Mouse (Mus musculus): ENCODE results near the gene Ust.

Gene Ust

DNA sequence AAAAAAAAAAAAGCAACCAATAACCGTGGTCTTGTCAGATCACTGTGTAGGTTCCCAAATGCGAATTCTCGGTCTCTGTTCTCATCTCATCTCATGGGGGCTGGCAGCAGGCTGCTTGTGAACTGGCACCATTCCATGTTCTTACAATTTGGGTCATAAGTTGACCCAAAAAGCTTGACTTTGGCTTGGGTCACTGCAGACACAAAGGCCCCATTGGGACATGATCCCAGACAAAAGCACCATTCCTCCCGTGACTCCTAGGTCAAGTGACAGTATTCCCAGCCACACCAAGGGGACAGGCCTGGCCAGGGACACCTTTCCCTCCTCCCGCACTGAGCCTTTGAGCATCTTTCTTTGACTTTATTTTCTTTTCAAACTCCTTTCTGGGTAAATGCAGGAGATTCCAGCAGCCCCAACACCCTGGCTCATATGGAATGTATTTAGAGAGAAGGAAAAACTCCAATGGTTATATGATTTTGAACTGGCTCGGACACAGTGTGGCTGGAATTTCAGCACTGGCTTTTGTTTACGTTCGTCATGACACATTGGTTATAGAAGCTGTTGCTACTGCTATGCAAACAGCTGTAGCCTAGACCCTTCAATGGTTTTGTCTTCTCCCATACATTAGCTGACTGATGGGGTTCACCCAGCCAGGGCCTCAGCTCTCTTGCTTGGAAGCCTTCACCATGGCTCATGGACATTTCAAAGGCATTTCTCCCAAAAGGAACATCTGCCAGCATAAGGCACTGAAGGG, 285.3 kb downstream of the Ust start:
- in situ Hi-C loops (cut with MboI, MseI) = loop anchor here (25.0 kb wide), 1 partner anchor 771 kb away; the partner anchor contains the start of gene Ulbp1

GRCm38 (mm10) chr10:8232535-8232934, 286.1 kb downstream of the Ust start:
- in situ Hi-C loops (cut with MboI, MseI) = loop anchor here (25.0 kb wide), 1 partner anchor 770 kb away; the partner anchor contains the start of gene Ulbp1

GRCm38 (mm10) chr10:8228375-8228743, 290.3 kb downstream of the Ust start:
- in situ Hi-C loops (cut with MboI, MseI) = loop anchor here (25.0 kb wide), 1 partner anchor 766 kb away; the partner anchor contains the start of gene Ulbp1

DNA sequence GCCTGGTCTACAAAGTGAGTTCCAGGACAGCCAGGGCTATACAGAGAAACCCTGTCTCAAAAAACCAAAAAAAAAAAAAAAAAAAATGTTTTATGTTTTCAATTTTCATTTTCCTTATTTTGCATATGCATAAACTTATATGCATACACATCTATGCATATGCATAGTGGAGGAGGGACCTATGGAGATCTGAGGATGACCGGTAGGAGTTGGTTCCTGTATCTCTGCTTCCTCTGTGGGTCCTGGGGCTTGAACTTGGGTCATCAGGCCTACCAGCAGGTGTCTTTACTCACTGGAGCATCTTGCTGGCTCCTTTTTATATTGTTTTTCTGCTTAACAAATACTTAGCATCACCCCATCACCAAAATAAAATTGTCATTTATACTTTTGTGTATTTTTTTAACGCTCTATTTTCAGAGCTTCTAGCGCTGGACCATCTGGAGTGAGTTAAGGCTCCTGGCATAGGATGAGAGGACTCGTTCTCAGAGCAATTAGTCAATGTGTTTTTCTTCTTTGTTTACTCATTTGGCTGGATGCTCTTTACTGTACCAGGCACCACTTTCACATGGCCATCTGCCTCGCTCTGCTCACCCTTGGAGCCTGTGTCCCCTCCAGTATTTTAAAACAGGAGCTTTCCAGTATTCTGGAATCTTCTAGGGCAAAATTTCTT, 290.8 kb downstream of the Ust start:
- in situ Hi-C loops (cut with MboI, MseI) = loop anchor here (25.0 kb wide), 1 partner anchor 766 kb away; the partner anchor contains the start of gene Ulbp1

- in situ Hi-C loops (cut with MboI, MseI) = loop anchor here (25.0 kb wide), 1 partner anchor 764 kb away; the partner anchor contains the start of gene Ulbp1
These were observed 292.0 kb downstream of the Ust start for GRCm38 (mm10) chr10:8226650-8227049.

GRCm38 (mm10) chr10:8224641-8225040, 294.0 kb downstream of the Ust start:
- in situ Hi-C loops (cut with MboI, MseI) = loop anchor here (25.0 kb wide), 1 partner anchor 762 kb away; the partner anchor contains the start of gene Ulbp1

DNA sequence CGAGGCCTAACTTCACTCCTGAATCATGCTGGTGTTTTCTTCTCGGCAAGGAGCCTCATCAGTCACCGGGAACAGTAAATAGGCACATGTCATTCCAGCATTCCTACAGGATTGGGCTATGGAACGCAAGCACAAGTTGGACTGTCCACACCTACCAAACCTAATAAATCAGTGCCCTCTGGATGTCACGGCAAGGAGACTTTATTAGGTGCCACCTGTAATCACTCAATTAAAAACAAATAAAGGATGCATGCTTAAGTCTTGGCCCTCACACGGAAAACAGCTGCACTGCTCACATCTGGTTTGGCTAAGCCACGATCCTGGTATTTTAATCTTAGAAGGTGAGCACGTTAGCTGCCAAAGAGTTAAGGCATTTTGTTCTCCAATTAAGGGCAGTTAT, 294.6 kb downstream of the Ust start:
- in situ Hi-C loops (cut with MboI, MseI) = no loop called here

DNA sequence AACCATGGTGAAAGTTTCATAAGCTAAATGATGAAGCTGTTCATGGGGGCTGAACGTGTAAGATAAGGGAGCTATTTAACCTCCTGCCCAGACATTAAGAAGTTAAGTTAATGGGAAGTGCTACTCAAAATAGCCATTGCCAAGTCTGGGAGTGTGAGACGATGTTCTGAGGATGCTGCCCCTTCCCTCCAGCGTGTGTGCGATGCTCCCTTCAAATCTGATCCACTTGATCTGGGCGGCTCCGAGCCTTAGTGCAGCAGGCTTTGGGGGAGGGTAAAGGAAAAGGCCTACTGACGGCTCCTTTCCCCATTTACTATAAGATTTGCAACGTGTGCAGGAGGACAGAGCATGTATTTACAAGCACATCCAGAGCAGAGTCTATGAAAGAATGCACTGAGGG, 301.7 kb downstream of the Ust start:
- in situ Hi-C loops (cut with MboI, MseI) = no loop called here

- in situ Hi-C loops (cut with MboI, MseI) = no loop called here
These were observed 303.4 kb downstream of the Ust start for GRCm38 (mm10) chr10:8215181-8215580.

DNA sequence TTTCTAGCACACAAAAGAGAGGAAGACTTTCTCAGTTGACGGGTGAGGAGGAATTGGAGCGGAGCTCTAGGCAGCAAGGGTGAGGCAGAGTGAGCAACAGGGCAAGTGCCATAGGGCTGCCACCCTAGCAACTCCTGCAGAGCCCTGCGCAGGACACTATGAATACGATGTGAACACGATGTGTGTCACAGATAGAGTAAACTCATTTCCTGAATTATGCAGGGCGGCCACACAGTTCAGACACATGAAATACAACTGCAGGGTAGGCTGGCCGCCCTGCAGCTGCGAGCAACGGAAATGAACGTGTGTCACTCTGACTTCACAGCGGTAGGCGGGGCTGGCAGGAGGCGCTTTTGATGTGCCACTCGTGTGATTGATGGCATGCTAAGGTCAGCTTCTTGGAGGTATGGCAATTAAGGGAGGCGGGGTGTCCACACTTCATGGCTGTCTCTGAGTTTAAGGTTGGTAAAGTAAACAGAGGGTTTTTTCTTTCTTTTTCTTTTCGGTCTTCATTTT, 304.7 kb downstream of the Ust start:
- in situ Hi-C loops (cut with MboI, MseI) = no loop called here

DNA sequence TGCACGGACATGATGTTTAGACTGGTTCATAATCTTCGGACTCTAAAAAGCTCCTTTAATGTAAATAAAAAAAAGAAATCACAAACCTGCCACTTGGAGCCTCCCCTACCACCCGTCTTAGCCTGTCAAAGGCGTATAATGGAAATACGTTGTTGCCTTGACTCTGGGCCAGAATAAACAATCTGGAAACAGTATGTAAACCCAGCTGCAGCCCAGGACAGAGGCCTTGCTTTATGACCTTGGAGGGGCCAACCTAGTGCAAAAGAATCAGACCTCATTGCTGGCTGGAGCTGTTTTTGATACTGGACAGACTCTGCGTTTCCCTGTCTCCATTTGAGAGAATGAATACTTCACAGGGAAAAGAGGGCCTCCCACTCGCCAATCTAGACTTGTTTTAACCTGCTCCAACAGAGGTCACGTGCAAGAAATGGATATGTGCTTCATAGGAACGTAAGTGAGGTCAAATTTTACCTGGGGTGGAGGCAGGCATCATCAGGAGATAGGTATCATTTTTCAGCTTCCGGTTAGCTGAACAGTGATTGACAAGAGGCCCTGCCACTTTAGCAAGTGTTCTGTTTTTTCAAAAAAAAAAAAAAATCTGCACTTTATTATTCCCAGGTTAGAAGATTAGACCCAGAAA, 305.2 kb downstream of the Ust start:
- in situ Hi-C loops (cut with MboI, MseI) = no loop called here

GRCm38 (mm10) chr10:8212611-8213226, 305.9 kb downstream of the Ust start:
- in situ Hi-C loops (cut with MboI, MseI) = no loop called here

- in situ Hi-C loops (cut with MboI, MseI) = no loop called here
These were observed 306.9 kb downstream of the Ust start for GRCm38 (mm10) chr10:8211694-8212093.

- in situ Hi-C loops (cut with MboI, MseI) = no loop called here
These were observed 308.3 kb downstream of the Ust start for GRCm38 (mm10) chr10:8210366-8210765.

- in situ Hi-C loops (cut with MboI, MseI) = no loop called here
These were observed 311.3 kb downstream of the Ust start for GRCm38 (mm10) chr10:8207358-8207757.

DNA sequence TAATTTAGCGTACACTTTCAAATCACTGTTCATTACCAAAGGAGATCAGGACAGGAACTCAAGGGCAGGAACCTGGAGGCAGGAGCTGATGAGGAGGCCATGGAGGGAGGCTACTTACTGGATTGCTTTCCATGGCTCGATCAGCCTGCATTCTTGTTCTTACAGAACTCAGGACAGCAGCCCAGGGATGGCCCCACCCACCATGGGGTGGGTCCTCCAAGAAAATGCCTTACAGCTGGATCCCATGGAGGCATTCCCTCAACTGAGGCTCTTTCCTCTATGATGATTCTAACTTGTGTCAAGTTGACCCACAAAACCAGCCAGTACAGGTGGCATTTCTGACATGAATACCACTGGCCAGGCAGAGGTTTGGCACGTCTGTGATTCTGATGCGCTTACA, 314.9 kb downstream of the Ust start:
- in situ Hi-C loops (cut with MboI, MseI) = no loop called here

- in situ Hi-C loops (cut with MboI, MseI) = no loop called here
These were observed 318.8 kb downstream of the Ust start for GRCm38 (mm10) chr10:8199816-8200215.

GRCm38 (mm10) chr10:8199026-8199756, 319.4 kb downstream of the Ust start:
- in situ Hi-C loops (cut with MboI, MseI) = no loop called here

- in situ Hi-C loops (cut with MboI, MseI) = no loop called here
These were observed 321.0 kb downstream of the Ust start for GRCm38 (mm10) chr10:8197661-8198060.

DNA sequence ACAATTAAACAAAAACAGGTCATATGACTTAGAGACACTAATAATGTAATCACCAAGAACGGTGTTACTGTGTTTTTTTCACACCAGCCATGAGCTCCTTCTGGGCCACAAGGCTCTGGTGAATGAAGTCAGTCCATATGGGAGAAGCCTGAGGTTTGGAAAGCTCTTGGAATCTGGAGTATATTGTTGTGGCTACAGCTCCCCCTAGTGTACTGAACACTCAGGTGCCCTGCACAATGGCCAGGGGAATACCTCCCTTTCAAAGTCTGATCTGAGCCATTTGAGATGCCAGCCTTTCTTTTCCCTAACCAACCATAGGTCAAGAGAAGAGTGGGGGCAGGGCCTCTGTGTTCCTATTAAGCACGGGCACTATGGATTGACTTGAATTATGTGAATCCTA, 322.3 kb downstream of the Ust start:
- in situ Hi-C loops (cut with MboI, MseI) = no loop called here

- in situ Hi-C loops (cut with MboI, MseI) = no loop called here
These were observed 322.9 kb downstream of the Ust start for GRCm38 (mm10) chr10:8195730-8196129.

All from regulatory T cell (primary cell).